Mouse (Mus musculus): ENCODE measurements around the gene Ankib1.

GRCm38 (mm10) chr5:3800881-3801280 lies 1.8 kb downstream of the Ankib1 start:
- TF ChIP-seq POLR2A (IDR thresholded peaks at IDR 0.05; ENCODE audit: control insufficient read depth, extremely low read depth, insufficient read depth, low read length, poor library complexity), result no peak
- TF ChIP-seq CTCF (IDR thresholded peaks at IDR 0.05; ENCODE audit: borderline replicate concordance, control insufficient read depth, extremely low read depth, insufficient read depth, low read length, poor library complexity), result no peak
